Mouse (Mus musculus) neural tube, embryonic 13.5 days (tissue): ENCODE measurements around the gene Gm2a. TPM values are rescaled to one million over a fixed set of nuclear protein-coding genes. Genes with fewer than 3 reads are reported as not detected.
A peak's percentile ranks its signal among the peaks of the same experiment; 100 is the strongest.
"Not testable (repeated sequence)": the region's sequence is repeated elsewhere in the genome, so short reads cannot be mapped to it uniquely, and the experiment has no call there.

Source experiments
- ATAC-seq: fragments of 200-750 bp; cut with Nextera tagmentation; 2 replicates; pipeline ENCODE4 v1.8.0; 2017; ENCODE audit warnings: low read depth, mild to moderate bottlenecking, moderate TSS enrichment, moderate library complexity
- H3K27ac ChIP-seq: fragments of 300-500 bp; sonication (generic); replicated peaks from 2 replicates; pipeline ENCODE4 v1.5.1; 2015; ENCODE audit warnings: moderate library complexity, mild to moderate bottlenecking, inconsistent platforms
- H3K27me3 ChIP-seq: fragments of 300-500 bp; sonication (generic); 2 replicates; pipeline ENCODE4 v1.6.1; 2015; ENCODE audit warnings: mild to moderate bottlenecking, inconsistent platforms
- H3K36me3 ChIP-seq: fragments of 300-500 bp; sonication (generic); 2 replicates; pipeline ENCODE4 v1.6.1; 2015; ENCODE audit warnings: mild to moderate bottlenecking, inconsistent platforms
- H3K4me1 ChIP-seq: fragments of 300-500 bp; sonication (generic); replicated peaks from 2 replicates; pipeline ENCODE4 v1.6.1; 2015; ENCODE audit warnings: inconsistent platforms
- H3K4me2 ChIP-seq: fragments of 300-500 bp; sonication (generic); 2 replicates; pipeline ENCODE4 v1.6.1; 2015; ENCODE audit warnings: inconsistent platforms, mild to moderate bottlenecking, moderate library complexity
- H3K4me3 ChIP-seq: fragments of 300-500 bp; sonication (generic); 2 replicates; pipeline ENCODE4 v1.5.1; 2015; ENCODE audit warnings: mild to moderate bottlenecking, inconsistent platforms
- H3K9ac ChIP-seq: fragments of 300-500 bp; sonication (generic); 2 replicates; pipeline ENCODE4 v1.6.1; 2015; ENCODE audit warnings: moderate library complexity, mild to moderate bottlenecking, inconsistent platforms
- H3K9me3 ChIP-seq: fragments of 300-500 bp; sonication (generic); 2 replicates; pipeline ENCODE4 v1.6.1; 2016; ENCODE audit warnings: inconsistent platforms
- WGBS: fragments of 180-500 bp; shearing (Covaris S2); methylation state at CpG from one replicate; pipeline ENCODE4 v1.1.7; 2015; 5-methylcytosine and 5-hydroxymethylcytosine counted together
- polyA plus RNA-seq: library from polyadenylated mRNA; unstranded; fragments of >200 nt; fragmentation: Nextera tagmentation; extraction: Ambion mirVana; gene quantifications from 2 replicates; pipeline ENCODE4 v1.2.1, GENCODE M21; 2015

The Gm2a gene
- polyA plus RNA-seq, 1 experiment from 2014 or later: 20.3 TPM

DNA sequence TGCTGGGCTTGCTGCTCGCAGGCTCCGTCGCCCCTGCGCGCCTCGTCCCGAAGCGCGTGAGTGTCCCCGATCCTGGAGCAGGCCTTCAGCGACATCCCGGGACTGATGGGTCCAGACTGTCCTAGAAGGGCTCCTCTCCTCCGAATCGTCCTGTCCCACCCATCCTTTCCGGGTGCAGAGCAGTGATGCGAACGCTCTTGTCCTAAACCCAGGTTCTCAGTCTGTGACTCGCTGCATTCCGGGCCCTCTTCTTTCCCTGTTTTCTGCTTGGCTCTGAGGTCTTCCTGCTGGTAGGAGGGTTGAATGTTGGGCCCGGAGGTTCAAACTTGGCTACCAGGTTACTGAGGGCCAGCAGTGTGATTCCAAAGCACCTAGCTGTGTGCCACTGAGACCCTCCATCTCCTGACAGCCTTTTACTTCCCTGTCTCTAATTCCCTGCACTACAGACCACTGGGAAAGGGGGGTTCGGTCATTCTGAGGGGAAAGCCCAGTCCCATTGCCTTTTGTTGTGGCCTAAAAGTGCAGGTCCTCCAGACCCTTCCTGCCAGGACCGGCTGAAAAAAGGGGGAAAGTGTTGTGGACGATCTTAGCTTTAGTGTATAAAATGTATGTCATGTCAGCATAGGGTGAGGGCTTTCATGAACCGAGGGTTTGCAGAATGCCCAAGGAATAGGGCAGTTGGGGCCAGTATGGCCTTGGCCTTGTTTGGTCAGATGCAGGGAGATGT, 437 bp downstream of the Gm2a start:
- 0 out of 2 replicates have a peak, but pooled peaks have one; percentile 20 for ATAC-seq
- Histone ChIP-seq H3K4me2 (peak overlapping the region; percentile 67), H3K27ac (peak overlapping the region; percentile 71), H3K4me1 (peaks cover 24% of the 10 kb centered on the region), H3K27me3 (no peaks in the 10 kb centered on the region), H3K9me3 (no peaks in the 10 kb centered on the region), H3K9ac (peak overlapping the region; percentile 75), H3K4me3 (peak overlapping the region; percentile 53), H3K36me3 (no peaks in the 10 kb centered on the region)
- 16% methylated on average over 24 of the region's 24 CpGs for WGBS

DNA sequence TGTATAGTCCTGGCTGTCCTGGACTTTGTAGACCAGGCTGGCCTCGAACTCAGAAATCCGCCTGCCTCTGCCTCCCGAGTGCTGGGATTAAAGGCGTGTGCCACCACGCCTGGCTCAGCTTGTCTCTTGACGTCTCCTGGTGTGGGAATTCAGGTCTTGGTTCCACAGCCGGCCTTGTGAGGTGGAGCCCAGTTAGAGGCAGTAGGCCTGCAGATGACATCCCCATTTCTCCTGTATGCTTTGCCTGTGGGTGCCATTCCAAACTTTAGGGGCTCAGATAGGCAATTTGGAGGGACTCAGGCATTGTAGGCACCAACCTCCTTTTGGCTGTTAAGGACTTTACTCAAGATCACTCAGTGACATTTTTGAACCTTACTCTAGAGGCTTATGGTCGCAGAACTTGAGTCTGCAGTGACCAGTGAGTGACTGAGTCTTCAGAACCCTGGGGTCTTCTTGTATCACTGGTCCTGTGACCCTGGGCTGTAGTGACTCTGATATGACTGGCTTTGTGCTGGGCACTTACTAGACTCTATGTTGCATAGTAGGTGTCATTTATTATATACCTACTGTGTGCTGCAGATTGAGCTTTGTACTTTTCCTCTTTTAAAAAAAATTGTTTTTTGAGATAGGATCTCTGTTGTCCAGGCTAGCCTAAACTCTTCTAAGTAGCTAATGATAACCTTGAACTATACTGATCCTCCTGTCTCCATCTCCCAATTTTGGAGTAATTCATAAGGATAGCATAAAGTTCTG, 1.3 kb downstream of the Gm2a start:
- no peaks in the 10 kb centered on the region for H3K9me3 ChIP-seq
- 92% methylated on average over 8 of the region's 8 CpGs for WGBS
- H3K27me3 ChIP-seq: no peaks in the 10 kb centered on the region
- H3K27ac ChIP-seq: no peak overlapping the region
- H3K36me3 ChIP-seq: 0 out of 2 replicates have a peak, but pooled peaks cover 8% of the 10 kb centered on the region
- no peak for ATAC-seq
- H3K4me3 ChIP-seq: no peak overlapping the region
- H3K4me2 ChIP-seq: peak overlapping the region; percentile 67
- H3K9ac ChIP-seq: no peak overlapping the region
- peaks cover 27% of the 10 kb centered on the region for H3K4me1 ChIP-seq

DNA sequence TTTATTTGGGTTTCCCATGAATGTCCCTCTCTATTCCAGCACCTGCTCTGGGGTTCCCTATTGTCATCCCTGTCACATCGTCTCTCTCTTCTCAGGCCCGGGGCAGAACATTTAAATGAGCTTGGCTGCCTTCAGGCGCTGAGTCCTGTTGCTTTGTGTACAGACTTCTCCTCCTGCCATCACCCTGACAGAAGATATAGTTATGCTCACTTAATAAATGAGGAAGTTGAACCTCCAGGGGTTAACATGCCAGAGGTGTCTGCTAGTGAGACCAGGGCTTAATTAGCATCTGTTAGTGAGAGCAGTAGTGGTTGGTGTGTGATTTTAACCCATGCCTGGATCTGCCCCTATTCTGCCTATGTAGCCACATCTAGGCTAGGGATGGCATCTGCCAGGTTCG, 2.0 kb downstream of the Gm2a start:
- H3K4me2 ChIP-seq: no peak overlapping the region
- H3K4me1 ChIP-seq: peaks cover 27% of the 10 kb centered on the region
- 0 out of 2 replicates have a peak, but pooled peaks cover 11% of the 10 kb centered on the region for H3K36me3 ChIP-seq
- 40% methylated on average over 4 of the region's 4 CpGs for WGBS
- ATAC-seq: no peak
- H3K4me3 ChIP-seq: no peak overlapping the region
- H3K9me3 ChIP-seq: no peaks in the 10 kb centered on the region
- no peak overlapping the region for H3K27ac ChIP-seq
- no peak overlapping the region for H3K9ac ChIP-seq
- H3K27me3 ChIP-seq: no peaks in the 10 kb centered on the region

DNA sequence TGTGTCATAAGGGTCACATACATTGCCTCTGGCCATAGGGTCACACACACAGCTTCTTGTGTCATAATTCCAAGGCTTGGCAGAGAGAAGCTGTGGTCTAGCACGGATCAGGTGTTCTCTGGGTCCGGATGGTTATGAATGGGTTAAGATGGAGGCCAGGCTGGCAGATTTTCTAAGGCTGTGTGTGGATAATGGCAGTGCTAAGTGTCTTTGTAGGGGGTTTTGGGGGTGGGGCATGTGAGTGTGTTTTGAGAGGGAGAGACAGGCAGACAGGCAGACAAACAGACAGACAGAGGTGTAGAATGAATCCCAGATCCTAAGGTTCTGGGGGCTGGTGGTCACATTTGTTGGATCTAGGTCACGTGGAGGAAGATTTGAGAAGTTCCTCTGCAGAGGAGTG, 4.1 kb downstream of the Gm2a start:
- 85% methylated on average over 3 of the region's 3 CpGs for WGBS
- Histone ChIP-seq H3K27ac (no peak overlapping the region), H3K9me3 (no peaks in the 10 kb centered on the region), H3K4me3 (no peak overlapping the region), H3K27me3 (no peaks in the 10 kb centered on the region), H3K9ac (no peak overlapping the region), H3K4me2 (no peak overlapping the region), H3K4me1 (peaks cover 25% of the 10 kb centered on the region), H3K36me3 (peaks cover 22% of the 10 kb centered on the region; the same call in 1 of the 2 replicates)
- ATAC-seq: no peak

DNA sequence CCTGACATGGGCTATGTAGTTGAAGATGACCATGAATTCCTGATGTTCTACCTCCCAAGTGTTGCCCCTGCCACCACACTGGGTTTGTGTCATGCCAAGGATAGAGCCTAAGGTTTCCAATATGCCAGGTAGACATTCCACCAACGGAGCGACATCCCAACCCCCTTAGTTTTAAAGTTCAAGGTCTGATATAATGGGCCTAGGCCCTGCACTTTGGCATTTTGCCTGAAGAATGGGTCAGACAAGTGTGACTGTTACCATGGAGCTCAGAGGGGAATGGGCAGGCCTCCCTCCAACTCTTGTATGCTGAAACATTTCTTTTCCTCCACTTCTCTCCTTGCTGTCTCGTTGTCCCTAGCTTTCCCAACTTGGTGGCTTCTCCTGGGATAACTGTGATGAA, 5.3 kb downstream of the Gm2a start:
- Histone ChIP-seq H3K27me3 (no peaks in the 10 kb centered on the region), H3K9ac (no peak overlapping the region), H3K36me3 (peaks cover 30% of the 10 kb centered on the region; the same call in 1 of the 2 replicates), H3K4me2 (no peak overlapping the region), H3K4me1 (peaks cover 17% of the 10 kb centered on the region; the same call in 1 of the 2 replicates), H3K4me3 (no peak overlapping the region), H3K27ac (no peak overlapping the region), H3K9me3 (no peaks in the 10 kb centered on the region)
- no peak for ATAC-seq
- WGBS: 66% methylated on average over 3 of the region's 3 CpGs

DNA sequence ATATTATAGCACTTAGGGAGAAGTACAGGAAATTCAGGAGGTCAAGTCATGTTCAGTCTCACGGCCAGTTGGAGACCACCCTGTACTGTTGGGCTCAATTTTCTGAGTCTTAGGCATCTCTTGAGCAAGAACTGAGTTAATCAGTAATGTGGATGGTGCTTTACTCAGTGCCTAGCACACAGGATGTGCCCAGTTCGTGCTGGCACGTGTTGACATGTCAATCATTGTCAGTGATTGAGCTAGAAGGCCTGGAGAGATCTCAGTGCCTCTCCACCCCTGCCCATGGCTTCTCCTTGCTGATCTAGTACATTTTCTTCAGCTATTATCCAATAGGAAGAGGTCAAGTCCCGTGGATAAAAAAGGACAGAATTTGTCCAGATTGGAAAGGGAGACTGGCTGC, 7.5 kb downstream of the Gm2a start:
- Histone ChIP-seq H3K4me1 (0 out of 2 replicates have a peak, but pooled peaks cover 6% of the 10 kb centered on the region), H3K27ac (no peak overlapping the region), H3K9me3 (no peaks in the 10 kb centered on the region), H3K4me2 (no peak overlapping the region), H3K4me3 (no peak overlapping the region), H3K36me3 (peaks cover 45% of the 10 kb centered on the region), H3K9ac (no peak overlapping the region), H3K27me3 (no peaks in the 10 kb centered on the region)
- no peak for ATAC-seq
- 90% methylated on average over 4 of the region's 4 CpGs for WGBS

DNA sequence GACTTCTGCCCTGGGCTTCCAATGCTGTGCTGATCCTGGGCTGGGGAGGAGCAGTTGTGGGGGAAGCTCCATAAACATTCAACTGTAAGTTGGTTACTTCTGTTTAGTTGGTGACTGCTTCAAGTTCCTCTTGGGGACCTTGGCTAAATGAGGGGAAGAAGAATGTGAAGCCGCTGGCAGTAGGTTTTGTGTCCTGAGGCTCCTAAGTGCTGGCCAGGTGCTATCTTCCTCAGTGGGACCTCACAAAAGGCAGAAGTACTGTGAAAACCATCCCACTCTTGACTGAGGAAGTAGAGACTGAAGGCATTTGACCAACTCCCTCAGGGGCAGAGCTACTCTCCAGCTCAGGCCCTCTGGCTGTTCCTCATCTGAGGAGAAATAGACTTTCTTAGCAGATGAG, 8.7 kb downstream of the Gm2a start:
- no peak overlapping the region for H3K27ac ChIP-seq
- peaks cover 45% of the 10 kb centered on the region for H3K36me3 ChIP-seq
- no peaks in the 10 kb centered on the region for H3K9me3 ChIP-seq
- H3K27me3 ChIP-seq: no peaks in the 10 kb centered on the region
- WGBS: 100% methylated on average over 1 of the region's 1 CpGs
- no peak overlapping the region for H3K4me2 ChIP-seq
- H3K4me1 ChIP-seq: 0 out of 2 replicates have a peak, but pooled peaks cover 6% of the 10 kb centered on the region
- no peak overlapping the region for H3K9ac ChIP-seq
- no peak overlapping the region for H3K4me3 ChIP-seq
- no peak for ATAC-seq

DNA sequence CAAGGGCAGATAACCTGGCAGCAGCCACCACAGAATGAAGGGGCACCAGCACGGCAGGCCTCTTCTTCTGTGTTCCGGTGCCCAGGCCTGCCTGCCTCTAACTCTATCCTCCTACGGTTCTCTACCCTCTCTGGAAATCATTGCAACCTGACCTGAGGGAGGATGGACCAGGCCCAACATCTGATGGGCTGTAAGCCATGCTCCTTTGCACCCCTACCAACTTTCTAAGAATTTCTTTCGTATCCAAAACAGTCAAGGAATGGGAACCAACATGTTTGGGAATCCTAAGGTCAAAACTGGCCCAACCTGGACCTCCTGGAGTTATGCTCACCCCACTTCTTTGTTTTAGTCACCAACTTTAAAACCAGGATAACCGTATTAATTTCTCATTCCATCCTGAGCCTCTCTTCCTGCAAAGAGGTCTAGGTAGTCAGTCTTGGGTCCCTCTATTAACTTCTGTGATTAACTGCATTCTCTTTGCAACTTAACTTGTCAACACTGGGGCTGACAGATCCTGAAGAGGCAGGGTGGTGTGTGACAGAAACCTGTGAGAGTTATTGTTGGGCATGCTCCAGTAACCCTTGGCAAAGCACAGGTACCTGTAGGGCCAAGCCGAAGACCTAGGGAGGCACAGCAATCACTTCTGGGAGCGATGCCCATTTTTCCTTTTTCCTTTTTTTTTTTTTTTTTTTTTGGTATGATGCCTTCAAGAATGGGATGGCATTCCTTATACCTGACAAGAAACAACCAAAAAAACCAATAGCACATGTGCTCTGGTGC, 11.8 kb downstream of the Gm2a start:
- no peaks in the 10 kb centered on the region for H3K27me3 ChIP-seq
- no peak overlapping the region for H3K9ac ChIP-seq

DNA sequence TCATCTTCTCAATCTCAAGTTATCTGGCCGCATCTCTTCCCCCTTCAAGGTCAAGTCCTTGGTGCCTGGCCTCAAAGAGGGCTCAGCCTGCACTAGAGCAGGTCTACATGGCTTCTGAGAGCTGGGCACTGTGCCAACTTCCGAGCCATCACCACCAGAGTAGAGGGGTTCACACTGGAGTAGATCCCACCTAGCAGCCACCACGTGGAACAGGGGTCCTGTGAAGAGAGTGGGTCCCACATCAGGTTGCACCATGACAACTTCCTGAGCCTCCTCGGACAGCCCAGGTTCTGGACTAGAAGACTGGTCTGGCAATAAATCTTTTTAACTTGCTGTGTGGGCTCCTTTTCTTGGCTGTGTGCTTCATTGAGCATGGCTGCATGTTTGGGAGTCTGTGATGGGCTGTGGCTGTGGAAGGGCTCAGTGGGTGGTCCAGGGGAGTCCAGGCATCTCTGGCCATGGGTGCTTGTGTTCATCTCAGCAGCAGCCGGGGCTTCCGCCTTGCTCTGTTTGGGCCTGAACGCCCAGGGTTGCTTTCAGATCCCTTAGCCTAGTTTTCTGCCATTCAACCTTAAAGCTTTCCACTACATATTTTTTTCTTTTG, 12.8 kb downstream of the Gm2a start:
- WGBS: 71% methylated on average over 7 of the region's 7 CpGs
- Histone ChIP-seq H3K4me1 (no peaks in the 10 kb centered on the region), H3K27me3 (no peaks in the 10 kb centered on the region), H3K36me3 (peaks cover 31% of the 10 kb centered on the region), H3K9me3 (no peaks in the 10 kb centered on the region), H3K4me2 (no peak overlapping the region), H3K9ac (no peak overlapping the region), H3K4me3 (no peak overlapping the region), H3K27ac (no peak overlapping the region)
- no peak for ATAC-seq

More for the DNA sequence above, 11.8 kb downstream of the Gm2a start:
- Histone ChIP-seq H3K4me3 (no peak overlapping the region), H3K27ac (no peak overlapping the region), H3K4me1 (no peaks in the 10 kb centered on the region), H3K36me3 (peaks cover 34% of the 10 kb centered on the region), H3K4me2 (no peak overlapping the region), H3K9me3 (no peaks in the 10 kb centered on the region)
- ATAC-seq: no peak
- 91% methylated on average over 7 of the region's 7 CpGs for WGBS

DNA sequence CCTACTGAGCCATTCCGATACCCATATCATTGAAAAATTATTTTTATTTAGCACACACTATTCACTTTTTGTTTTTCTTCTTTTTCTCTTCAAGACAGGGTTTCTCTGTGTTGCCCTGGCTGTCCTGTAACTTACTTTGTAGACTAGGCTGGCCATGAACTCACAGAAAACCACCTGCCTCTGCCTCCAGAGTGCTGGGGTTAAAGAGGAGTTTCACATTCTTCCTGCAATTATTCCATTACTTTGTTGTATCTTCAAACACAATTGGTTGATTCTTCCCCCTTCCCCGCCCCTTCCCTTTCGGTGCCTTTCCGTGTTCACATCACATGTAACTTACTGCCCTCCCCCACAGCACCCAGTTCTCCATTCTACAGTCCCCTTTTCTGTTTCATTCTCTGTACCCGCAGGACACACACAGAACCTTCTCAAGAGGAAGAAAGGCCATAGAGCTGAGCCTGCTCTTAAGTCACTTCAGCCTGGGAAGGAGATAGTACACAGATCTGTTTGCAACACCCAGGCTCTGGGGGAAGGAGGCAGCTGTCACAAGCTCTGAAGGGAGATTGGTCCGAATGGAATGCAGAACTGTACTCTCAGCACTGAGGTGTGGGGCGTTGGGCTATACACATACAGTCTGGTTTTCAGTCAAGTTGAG, 15.4 kb downstream of the Gm2a start:
- WGBS: 69% methylated on average over 7 of the region's 7 CpGs
- Histone ChIP-seq H3K4me1 (no peaks in the 10 kb centered on the region), H3K36me3 (peaks cover 14% of the 10 kb centered on the region; the same call in 1 of the 2 replicates), H3K9me3 (no peaks in the 10 kb centered on the region), H3K4me3 (no peak overlapping the region), H3K27me3 (no peaks in the 10 kb centered on the region), H3K9ac (no peak overlapping the region), H3K27ac (no peak overlapping the region), H3K4me2 (no peak overlapping the region)
- no peak for ATAC-seq

DNA sequence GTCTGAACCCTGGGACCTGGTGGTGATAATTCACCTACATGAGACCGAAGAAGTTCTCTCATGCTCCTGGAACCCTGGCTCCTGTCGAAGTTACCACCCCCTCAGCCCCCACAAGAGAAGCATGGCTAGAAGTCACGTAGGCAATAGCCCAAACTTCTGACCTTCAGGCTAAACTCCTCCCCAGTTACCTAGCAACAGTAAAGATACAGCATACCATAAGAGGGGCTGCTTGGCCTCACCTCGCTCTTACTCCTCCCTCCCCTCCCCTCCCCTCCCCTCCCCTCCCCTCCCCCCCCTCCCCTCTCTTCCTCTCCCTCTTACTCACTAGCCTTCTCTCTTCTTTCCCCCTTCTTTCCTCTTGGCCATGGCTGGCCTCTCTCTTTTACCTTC, 15.9 kb downstream of the Gm2a start:
- H3K4me1 ChIP-seq, ATAC-seq, H3K4me3 ChIP-seq, H3K4me2 ChIP-seq, H3K9me3 ChIP-seq, H3K27ac ChIP-seq, H3K36me3 ChIP-seq, H3K9ac ChIP-seq, H3K27me3 ChIP-seq: not testable (repeated sequence)
- WGBS: 49% methylated on average over 4 of the region's 4 CpGs
